Mouse (Mus musculus) brown adipose tissue, adult 24 weeks (tissue): Measurements from ENCODE around the gene Galnt16. TPM values are rescaled to one million over a fixed set of nuclear protein-coding genes. Genes with fewer than 3 reads are reported as not detected.

Experiments
- H3K27ac ChIP-seq: fragments of 200-500 bp; replicated peaks from 2 replicates; pipeline ENCODE4 v1.5.1; 2012; ENCODE audit warnings: low read depth, mild to moderate bottlenecking, low read length
- H3K4me1 ChIP-seq: fragments of 200-500 bp; 2 replicates; pipeline ENCODE4 v1.6.1; 2012; ENCODE audit warnings: low read length, mixed read lengths; ENCODE audit not compliant: control insufficient read depth, insufficient read depth, insufficient read length
- H3K4me3 ChIP-seq: fragments of 200-500 bp; 2 replicates; pipeline ENCODE4 v1.5.1; 2012; ENCODE audit warnings: low read depth, mild to moderate bottlenecking, low read length, moderate library complexity; ENCODE audit not compliant: insufficient read depth
- polyA plus RNA-seq: library from polyadenylated mRNA; stranded (reverse); fragments of >200 nt; gene quantifications from 2 replicates; pipeline ENCODE4 v1.2.4, GENCODE M21; 2012; ENCODE audit not compliant: missing spikeins, insufficient read depth, insufficient read length

Galnt16 gene
- polyA plus RNA-seq, 1 experiment, result 4.1 TPM

DNA sequence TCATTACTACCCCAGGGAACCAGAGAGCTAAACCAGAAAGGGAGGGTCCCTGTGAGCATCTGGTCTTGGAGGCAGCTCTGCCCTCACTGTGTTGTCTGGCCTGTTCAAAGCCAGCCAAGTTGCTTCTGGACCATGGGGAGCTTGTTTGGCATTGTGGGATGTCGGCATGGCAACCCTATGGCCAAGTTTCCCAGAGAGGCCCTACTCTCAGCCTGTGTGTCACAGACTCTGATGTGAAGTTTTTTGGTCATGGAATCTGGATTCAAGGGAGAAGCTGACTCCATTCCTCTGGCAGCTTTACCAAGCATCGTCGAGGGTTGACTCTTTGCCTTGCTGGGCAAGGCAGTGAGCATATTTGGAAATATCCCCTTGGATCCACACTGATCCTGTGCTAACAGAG, 3.9 kb downstream of the Galnt16 start:
- Histone ChIP-seq H3K4me1 (0 out of 2 replicates have a peak, but pooled peaks cover 3% of the 10 kb centered on the region), H3K4me3 (no peak overlapping the region), H3K27ac (no peak overlapping the region)

DNA sequence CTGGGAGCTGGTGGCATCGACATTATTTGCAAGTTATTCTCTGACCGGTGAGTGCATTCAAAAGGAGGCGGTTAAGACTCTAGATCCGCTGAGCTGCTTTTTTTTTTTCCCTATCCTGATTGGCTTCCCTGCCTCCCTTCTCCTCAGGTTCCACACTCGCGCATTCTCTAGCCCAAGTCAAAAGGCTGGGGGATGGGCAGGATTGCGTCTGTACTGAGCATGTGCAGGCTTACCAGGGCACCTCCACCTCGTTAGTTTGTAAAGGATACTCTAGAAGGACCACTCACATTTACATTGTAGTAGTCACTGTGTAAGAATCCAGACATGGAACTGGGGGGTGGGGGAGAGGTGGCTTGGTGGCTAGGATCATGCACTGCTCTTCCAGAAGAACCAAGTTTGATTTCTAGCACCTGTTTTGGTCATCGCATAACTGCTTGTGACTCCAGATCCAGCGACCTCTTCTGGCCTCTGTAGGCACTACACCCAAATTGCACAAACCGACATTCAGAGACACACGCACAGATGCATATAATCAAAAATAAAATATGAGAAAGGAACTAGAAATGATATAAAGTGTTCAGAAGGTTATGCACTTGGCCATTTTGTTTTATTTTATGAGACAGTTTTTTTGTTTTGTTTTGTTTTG, 6.3 kb downstream of the Galnt16 start:
- Histone ChIP-seq H3K4me1 (no peaks in the 10 kb centered on the region), H3K27ac (no peak overlapping the region), H3K4me3 (no peak overlapping the region)

DNA sequence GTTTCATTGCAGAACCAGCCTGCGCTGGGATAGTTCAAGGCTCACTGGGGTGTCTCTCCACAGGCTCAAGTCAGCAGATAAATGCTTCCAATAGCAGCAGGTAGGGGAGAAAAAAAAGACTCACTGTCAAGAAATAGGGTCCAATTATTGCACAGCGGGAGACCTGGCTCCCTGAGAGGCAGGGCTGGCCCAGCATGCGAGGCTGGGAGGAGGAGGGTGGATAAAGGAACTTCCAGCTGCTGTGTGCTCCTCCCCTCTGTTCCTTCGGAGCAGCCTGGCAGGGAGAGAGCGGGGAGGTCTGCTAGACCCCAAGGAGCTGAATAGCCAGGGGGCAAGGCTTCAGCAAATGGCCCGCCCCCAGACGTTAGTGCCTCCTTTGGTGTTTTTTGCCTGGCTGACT, 7.4 kb downstream of the Galnt16 start:
- 0 out of 2 replicates have a peak, but pooled peaks cover 3% of the 10 kb centered on the region for H3K4me1 ChIP-seq
- no peak overlapping the region for H3K4me3 ChIP-seq
- H3K27ac ChIP-seq, result no peak overlapping the region

DNA sequence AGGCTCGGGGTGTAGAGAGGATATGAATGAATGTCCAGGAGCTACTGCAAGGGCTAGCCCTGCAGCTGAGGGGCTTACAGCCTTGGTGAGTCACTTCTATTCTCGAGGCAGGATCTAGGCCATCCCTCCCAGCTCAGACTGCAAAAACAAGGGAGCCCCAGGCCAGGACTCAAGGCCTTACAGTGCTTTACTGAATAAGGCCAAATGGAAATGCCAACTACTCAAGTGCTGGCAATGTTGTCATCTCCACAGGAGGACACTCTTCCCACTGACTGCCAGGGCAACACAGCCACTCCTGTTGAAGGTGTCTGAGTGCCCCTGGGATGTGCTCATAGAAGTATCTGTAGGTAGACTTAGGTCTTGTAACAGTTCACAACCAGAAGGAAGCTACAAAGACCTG, 8.4 kb downstream of the Galnt16 start:
- Histone ChIP-seq H3K4me1 (peaks cover 7% of the 10 kb centered on the region; the same call in 1 of the 2 replicates), H3K4me3 (no peak overlapping the region), H3K27ac (no peak overlapping the region)

DNA sequence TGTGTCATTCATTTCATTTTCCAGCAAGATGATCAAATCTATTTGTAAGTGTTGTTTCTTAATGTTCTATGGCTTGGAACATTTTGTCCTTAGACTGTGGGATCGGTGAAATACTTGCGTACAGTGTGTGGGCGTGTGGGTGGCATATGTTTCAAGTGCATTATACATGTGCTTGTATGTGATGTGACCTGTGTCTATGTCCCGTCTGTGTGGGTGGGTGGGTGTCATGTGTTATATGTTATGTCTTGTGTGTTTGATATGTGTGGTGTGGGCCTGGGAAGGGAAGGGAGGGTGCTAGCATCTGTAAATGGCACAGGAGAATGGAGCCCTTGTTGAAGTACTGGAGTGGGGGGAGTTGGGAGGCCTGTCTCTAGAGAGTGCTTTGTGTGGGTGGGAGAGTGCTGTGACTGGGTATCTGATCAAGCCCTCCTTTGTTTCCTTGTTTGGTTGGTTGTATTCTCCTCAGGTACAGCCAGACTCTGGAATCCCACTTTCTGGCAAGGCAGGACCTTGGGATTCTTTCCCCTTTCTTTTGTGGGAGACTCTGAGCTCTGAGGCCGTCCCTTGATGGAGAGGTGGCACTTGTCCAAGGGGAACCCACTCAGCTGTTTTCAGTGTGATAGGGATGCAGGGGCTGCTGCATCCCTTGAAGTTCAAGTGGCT, 9.8 kb downstream of the Galnt16 start:
- Histone ChIP-seq H3K27ac (0 out of 2 replicates have a peak overlapping the region, but pooled peaks have one; percentile 3), H3K4me1 (peaks cover 7% of the 10 kb centered on the region; the same call in 1 of the 2 replicates), H3K4me3 (no peak overlapping the region)

DNA sequence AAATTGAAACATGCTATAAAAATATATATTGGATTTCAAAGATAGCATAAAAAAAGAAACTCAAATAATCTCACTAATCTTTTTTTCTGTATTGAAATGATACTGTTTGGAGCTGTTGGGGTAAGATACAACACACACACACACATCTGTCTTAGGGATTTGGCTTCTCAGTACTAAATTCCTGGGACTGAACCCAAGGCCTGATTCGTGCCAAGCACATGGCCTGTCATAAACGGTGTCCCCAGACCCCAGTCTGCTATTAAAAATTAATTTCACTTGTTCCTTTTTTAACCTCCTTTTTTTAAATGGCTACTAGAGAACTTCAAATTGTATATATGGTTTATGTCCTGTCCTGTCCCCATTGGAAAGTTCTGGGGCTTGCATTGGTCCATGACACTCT, 12.0 kb downstream of the Galnt16 start:
- Histone ChIP-seq H3K27ac (no peak overlapping the region), H3K4me3 (no peak overlapping the region), H3K4me1 (peaks cover 7% of the 10 kb centered on the region; the same call in 1 of the 2 replicates)

DNA sequence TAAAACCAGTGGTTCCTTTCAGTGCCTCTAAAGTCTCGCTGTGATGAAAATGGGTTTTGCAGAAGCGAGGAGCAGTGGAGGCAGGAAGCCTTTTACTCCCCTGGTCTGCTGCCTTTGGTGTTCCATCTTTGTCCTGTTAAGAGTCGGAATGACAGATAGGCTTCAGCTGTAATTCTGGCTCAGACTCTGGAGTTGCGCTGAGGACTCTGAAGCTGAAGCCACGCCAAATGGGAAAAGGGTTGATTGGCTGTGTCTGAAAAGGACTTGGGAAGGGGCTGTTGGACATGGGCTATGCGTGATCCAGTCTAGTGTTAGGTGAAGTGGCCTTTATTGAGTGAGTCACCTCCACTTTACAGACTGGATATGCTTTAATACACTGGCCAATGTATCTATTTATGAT, 12.6 kb downstream of the Galnt16 start:
- H3K4me1 ChIP-seq, result peaks cover 7% of the 10 kb centered on the region; the same call in 1 of the 2 replicates
- H3K27ac ChIP-seq, result no peak overlapping the region
- no peak overlapping the region for H3K4me3 ChIP-seq

DNA sequence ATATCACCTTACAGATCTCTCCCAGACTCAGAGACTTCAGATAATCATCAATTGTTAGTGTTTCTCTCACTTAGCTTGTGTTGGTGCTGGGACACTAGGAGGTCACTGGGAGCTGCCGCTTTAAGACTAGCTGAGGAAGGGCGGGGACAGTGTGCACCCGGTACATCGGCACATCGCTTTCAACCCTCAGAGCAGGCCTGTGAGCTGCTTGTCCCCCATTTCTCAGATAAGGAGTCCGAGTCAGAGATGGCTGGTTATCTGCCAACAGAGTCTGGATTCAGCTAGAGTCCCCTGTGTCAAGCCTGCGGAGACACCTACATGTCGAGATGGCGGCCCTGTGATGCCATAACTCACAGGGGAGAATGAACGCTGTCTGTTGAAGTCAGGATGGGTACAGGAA, 13.5 kb downstream of the Galnt16 start:
- H3K27ac ChIP-seq, result no peak overlapping the region
- H3K4me1 ChIP-seq, result peaks cover 7% of the 10 kb centered on the region; the same call in 1 of the 2 replicates
- no peak overlapping the region for H3K4me3 ChIP-seq

DNA sequence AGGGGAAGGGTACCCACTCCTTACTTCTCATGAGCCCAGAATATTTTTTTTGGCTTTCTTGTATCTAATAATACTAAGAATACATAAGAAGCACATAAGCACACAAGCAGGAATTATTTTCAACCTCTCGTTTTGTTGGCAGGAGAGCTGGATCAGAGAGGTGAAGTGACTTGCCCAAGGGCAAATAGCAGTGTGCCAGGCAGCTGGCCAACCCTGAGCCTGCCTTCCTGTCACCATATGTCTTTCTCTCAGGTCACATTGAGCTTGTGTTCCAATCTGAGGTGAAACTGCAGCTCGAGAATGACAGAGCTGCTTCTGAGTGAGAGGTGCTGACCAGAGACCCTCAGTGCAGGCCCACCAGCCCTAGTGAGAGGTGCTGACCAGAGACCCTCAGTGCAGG, 15.8 kb downstream of the Galnt16 start:
- H3K4me1 ChIP-seq, result peaks cover 7% of the 10 kb centered on the region; the same call in 1 of the 2 replicates
- H3K4me3 ChIP-seq, result no peak overlapping the region
- no peak overlapping the region for H3K27ac ChIP-seq

DNA sequence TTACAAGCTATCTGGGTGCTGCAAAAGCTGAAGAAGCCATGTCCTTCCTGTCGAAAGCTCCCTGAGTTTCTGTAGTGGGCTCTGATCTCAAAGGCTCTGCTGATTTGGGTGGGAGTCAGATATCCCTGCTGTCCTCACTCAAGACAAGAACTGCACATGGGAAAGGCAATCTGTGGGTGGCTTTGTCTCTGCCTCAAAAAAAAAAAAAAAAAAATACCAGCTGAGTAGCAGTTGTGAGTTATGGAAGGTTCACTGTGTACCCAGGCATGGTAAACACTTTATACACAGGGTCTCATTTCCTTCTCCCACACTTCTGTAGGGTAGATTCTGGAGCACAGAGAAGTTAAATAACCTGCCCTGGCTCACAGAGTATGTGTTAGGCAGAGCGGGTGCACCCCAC, 19.2 kb downstream of the Galnt16 start:
- H3K4me3 ChIP-seq, result no peak overlapping the region
- H3K27ac ChIP-seq, result no peak overlapping the region
- no peaks in the 10 kb centered on the region for H3K4me1 ChIP-seq

DNA sequence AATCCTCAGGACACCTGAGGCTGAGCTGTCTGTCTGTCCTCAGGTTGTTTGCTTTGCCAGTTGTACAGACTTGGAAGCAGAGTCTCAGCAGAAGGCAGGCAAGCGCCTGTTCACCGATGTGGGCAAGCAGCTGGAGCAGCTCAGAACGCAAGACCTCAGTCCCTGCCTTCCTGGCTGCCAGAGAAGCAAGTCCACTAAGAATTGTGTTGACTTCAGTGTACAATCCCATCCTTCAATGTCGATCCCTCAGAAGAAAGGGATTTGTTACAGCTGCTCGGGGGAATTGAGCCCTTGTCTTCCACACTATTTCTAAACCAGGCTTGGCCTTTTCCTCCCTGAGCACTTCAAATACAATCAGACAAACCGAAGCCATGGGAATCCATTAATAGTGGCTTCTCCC, 20.2 kb downstream of the Galnt16 start:
- Histone ChIP-seq H3K4me3 (no peak overlapping the region), H3K4me1 (no peaks in the 10 kb centered on the region), H3K27ac (no peak overlapping the region)

DNA sequence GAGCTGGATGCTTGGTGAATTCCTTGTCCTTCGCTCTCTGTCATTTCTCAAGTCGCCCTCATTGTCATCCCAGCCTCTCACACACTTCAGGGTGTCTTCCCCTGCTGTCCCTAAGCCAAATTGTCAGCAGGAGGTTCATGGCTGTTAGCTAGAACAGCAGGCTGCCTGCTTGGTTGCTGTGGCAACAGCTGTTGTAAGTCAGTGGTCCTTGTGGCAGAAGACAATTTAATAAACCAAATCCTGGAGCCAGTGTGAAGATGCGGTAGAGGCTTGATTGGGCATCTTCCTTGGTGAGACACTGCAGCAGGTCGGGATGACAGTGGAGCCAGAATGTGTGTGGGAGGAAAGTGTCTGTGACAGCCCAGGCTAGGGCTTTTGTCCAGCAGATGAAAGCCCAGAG, 27.2 kb downstream of the Galnt16 start:
- 0 out of 2 replicates have a peak, but pooled peaks cover 2% of the 10 kb centered on the region for H3K4me1 ChIP-seq
- no peak overlapping the region for H3K27ac ChIP-seq
- no peak overlapping the region for H3K4me3 ChIP-seq

DNA sequence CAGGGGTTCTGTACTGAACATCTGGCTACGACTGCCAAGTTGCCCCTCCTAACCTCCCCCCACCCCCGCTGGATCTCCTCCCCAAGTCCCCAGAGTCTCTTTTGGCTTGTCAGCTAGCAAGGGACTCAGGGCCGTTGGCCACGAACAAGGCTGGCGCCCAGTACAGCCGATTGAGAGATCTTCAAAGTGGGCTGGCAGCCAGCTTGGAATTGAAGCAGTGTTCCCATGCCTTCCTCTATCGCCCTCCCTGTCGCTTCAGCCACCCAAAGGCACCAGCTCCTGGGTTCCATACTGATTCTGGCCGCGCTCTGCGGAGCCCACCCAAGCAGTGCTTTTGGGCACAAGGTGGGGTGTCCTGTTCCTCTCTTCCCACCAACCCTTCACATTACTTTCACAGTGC, 31.6 kb downstream of the Galnt16 start:
- Histone ChIP-seq H3K4me1 (0 out of 2 replicates have a peak, but pooled peaks cover 2% of the 10 kb centered on the region), H3K4me3 (no peak overlapping the region), H3K27ac (peak overlapping the region; percentile 42; the same call in 1 of the 2 replicates)

DNA sequence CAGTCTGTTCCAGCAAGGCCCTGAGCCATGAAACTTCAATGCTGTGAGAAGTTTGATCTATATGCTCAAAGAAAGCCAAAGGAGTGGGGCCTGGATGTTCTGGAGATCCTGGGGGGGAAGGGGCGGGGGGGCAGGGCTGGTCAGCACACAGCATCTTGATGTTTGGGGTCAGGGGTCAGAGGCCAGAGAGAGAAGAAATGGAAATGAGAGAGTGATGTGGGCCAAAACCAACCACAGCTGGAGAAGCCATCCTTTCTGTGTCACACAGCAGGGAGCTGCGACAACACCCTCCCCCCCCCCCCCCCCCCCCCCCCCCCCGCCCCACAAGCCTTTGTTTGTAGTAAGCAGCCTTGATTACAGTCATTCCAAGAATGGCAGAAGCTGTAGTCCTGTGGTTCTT, 35.1 kb downstream of the Galnt16 start:
- Histone ChIP-seq H3K27ac (no peak overlapping the region), H3K4me3 (no peak overlapping the region), H3K4me1 (0 out of 2 replicates have a peak, but pooled peaks cover 2% of the 10 kb centered on the region)

DNA sequence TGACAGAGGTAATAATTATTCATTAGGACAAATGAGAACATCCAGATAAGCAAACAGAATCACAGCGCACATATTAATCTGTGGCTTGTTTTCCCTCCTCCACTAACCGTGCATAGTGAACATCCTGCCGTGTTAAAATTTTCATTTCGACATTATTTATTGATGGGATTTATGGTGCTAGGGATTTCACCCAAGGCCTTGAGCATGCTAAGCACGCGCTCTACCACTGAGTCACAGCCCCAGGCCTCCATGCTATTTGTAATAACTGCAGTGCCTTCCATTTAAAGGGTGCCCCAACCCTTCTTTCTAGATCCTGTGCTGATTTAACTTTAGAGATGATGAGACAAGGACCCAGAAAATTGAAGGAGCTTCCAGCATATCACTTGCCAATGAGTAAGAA, 36.2 kb downstream of the Galnt16 start:
- no peak overlapping the region for H3K27ac ChIP-seq
- no peak overlapping the region for H3K4me3 ChIP-seq
- 0 out of 2 replicates have a peak, but pooled peaks cover under 1% of the 10 kb centered on the region for H3K4me1 ChIP-seq

DNA sequence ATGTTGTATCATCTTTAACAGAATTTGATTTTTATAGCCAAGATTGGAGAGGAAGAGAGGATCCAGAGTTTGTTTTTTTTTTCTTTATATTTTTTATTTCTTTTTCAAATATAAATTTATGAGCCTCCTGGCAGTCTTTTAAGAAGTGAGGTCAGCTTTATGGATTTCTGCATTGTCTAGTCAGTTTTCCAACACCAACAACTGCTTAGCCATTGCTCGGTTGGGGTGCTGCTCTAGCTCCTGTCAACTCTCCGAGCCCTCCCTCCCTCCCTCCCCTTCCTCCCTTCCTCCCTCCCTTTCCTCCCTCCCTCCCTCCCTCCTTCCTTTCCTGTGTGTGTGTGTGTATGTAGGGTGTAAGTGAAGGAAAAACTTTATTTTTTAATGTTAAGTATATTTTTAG, 43.8 kb downstream of the Galnt16 start:
- Histone ChIP-seq H3K4me1 (peaks cover 3% of the 10 kb centered on the region; the same call in 1 of the 2 replicates), H3K4me3 (no peak overlapping the region), H3K27ac (no peak overlapping the region)
